Mouse (Mus musculus): ENCODE measurements around the gene Rnf224. TPM values are rescaled to one million over a fixed set of nuclear protein-coding genes. Genes with fewer than 3 reads are reported as not detected.
A peak's percentile ranks its signal among the peaks of the same experiment; 100 is the strongest.

The Rnf224 gene
- total RNA-seq, 2 experiments from 2014 or later, result not detected

DNA sequence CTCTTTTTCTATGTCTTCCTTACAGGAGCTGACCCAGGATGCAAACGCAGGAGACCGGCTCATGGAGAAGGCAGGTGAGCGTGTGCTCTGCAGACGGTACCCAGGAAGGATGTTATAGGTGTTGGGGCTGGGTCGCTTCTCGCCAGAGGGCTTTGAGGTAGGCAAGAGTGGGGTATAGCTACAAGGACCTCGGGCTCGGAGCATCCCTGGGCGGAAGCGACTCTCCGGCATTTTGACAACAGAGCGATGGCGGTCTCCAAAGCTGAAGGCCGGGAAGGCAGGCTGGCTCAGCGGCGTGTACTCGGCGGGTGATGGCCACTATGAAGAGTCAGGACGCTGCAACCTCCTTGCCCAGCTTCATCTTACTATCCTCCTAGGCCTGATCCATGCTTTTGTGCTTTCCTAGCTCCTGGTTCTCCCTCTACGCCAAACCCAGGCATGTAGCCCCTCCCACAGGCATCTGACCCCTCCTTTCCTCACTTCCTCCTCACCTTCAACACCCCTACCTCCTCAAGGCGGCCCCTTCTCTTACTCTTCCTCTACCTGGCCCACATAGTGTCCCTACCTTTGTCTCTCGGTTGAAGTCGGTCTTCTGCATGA lies 23.2 kb downstream of the Rnf224 start:
- TF ChIP-seq CTCF (conservative IDR thresholded peaks at IDR 0.05), result no peak
- no peak overlapping the region for H3K27ac ChIP-seq
- DNase-seq (ENCODE audit: low spot score in 2 of 2), result no peak
- no peak overlapping the region for H3K4me3 ChIP-seq

DNA sequence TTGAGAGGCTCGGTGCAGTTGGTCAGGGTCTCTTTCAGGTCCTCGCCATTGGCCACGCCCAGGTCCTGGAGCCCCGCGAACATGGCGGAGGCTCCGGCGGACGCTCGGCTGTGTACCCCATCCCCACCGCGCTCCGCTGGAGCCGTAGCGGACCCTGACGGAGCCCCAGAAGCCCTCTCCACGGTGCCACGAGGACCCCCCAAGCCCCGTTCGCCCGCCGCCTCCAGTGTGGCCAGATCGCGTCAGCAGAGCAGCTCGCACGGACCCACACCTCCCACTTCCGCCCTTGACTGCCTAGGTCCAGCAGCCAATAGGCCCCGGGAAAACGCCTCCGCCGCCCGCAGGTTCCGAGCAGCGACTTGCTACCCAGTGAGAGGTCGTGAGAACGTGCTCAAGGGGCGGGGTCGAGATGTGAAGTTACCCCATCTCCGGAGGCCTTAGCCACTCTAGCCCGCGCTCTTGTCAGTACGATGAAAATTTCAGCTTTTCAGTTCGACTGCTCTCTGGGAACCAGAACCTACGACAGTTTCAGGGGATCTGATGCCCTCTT lies 25.4 kb downstream of the Rnf224 start, which contains the start of gene Nelfb:
Nelfb (minus strand) TSS at position 369 of the 550 bp plus-strand sequence.
- Histone ChIP-seq H3K4me3 (peak within 1 kb of the TSS; percentile 91), H3K27ac (peak within 1 kb of the TSS; percentile 98)
- DNase-seq (ENCODE audit: low spot score in 2 of 2), result peak; percentile 83 to 84
- no peak for TF ChIP-seq CTCF (conservative IDR thresholded peaks at IDR 0.05)

DNA sequence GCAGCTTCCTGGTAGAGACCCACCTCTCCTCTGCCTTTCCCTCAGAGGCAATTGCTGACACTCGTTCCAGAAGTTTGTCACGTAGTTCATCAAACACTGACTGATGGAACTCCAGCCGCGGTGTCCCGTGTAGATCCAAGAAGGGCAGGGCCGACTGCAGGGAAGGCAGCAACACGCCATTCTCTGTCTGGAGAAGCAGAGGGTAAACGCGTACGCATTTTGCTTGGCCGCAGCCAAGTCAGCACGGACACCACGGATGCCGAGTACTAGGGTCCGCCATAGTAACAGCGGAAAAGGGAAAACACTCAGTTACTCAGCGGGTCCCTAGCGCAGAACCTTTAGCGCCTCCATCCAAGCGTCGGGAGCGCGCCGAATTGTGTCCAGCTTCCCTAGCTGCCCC lies 25.9 kb downstream of the Rnf224 start:
- TF ChIP-seq CTCF (conservative IDR thresholded peaks at IDR 0.05), result no peak
- peak overlapping the region; percentile 98 for H3K27ac ChIP-seq
- H3K4me3 ChIP-seq, result peak overlapping the region; percentile 91
- no peak for DNase-seq (ENCODE audit: low spot score in 2 of 2)

DNA sequence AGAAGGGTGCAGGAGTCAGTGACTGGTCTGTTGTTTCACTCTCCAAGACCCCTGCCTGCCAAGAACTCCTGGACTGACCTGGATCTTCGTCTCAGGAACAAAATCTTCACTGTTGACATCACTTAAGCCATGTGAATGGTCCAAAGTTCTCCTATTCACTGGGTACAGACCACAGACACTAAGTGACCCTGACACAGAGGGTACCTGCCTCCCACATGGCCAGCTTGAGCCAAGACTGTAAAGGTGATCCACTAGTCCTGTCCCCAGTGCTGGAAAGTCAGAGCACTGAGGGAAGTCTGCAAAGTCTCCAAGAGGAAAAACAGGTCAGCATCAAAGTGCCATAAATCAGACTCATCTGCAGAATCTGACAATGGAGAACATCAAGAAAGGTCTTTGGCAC lies 29.0 kb downstream of the Rnf224 start:
- DNase-seq (ENCODE audit: low spot score in 2 of 2), result no peak
- TF ChIP-seq CTCF (conservative IDR thresholded peaks at IDR 0.05), result no peak
- Histone ChIP-seq H3K4me3 (no peak overlapping the region), H3K27ac (no peak overlapping the region)

DNA sequence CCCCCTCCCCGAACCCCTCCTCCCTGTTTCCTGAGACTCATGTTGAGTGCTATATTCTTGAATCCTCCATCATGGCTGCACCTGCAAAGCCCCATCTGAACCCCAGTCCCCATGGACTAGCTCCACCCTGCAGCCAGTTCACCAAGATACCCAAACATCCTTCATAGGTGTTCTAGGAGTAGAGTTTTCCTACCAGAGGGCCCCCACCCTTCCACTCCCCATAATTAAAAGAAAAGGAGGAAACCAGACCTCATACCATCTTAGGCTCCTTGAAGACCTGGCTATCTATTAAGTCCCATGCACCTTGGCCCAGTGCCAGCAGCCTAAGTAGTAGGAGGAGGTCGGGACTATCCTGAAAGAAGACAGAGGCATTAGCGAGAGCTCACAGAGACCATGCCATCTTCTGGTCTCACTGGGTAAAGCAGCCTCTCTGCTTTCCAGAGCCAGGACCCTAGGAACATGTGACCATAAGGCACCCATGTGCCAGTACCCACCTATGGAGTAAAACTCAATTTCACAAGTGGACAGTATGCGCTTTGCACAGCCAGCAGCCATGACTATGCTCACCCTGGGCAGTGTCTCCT lies 32.9 kb downstream of the Rnf224 start:
- DNase-seq (ENCODE audit: low spot score in 2 of 2), result no peak
- no peak overlapping the region for H3K4me3 ChIP-seq
- peak; percentile 57 for TF ChIP-seq CTCF (conservative IDR thresholded peaks at IDR 0.05)
- H3K27ac ChIP-seq, result no peak overlapping the region

DNA sequence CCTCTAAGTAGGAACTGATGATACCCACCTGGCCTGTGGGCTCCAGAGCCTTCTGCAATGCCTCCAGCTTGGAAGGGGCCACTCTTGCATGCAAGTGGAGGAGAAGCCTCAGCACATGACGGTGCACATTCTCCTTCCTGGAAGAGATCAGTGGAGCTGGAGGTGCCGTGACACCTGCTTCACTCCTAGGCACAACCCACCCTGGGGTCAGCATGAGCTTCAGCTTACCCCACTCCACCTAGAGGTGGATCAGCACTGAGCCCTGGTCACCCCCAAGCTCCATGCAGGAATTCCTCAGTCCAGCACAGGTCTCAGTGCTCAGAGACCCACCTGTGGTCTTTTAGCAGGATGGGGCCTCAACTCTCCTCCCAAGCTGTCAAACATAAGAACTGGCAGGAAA lies 36.0 kb downstream of the Rnf224 start:
- no peak for TF ChIP-seq CTCF (conservative IDR thresholded peaks at IDR 0.05)
- Histone ChIP-seq H3K27ac (no peak overlapping the region), H3K4me3 (no peak overlapping the region)
- no peak for DNase-seq (ENCODE audit: low spot score in 2 of 2)

DNA sequence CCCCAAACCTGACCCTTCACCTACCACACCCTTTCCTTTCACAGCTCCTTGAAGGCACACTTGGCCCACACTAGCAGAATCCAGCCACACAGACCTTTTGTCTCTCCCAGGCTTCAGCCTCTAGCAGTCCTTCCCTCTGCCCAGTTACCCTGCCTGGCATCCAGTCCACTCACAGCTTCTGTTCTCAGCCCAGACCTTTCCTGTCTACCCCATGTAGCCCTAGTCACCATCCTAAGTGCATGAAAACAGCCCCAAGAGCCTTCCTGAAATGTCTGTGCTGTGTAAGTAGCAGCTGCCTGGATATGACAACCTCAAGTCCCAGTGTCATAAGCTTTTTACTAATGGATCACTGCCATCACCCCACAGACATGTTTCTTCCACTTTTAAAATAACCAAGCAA lies 38.6 kb downstream of the Rnf224 start:
- no peak for TF ChIP-seq CTCF (conservative IDR thresholded peaks at IDR 0.05)

DNA sequence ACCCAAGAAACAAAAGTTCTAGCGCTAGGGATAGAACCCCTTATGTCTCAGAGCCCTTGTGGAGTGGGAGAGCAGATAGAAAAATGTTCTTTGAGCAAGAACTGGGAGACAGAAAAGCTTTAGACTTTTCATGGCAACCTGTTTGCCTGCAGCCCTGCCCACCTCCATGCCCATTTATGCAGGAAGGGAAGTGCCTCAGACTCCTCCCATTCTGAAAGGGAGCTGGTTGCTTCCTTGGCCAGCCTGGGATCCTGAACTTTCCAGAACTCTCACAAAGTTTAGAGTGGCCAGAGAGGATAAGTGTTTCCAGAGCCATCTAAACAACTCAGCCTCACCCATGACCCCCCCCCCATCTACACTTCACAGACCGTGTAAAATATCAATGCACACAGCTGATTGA lies 39.4 kb downstream of the Rnf224 start:
- H3K27ac ChIP-seq, result peak overlapping the region; percentile 80

More for the DNA sequence above, 38.6 kb downstream of the Rnf224 start:
- Histone ChIP-seq H3K4me3 (no peak overlapping the region), H3K27ac (peak overlapping the region; percentile 39; the same call in 1 of the 2 replicates)
- DNase-seq (ENCODE audit: low spot score in 2 of 2), result no peak

DNA sequence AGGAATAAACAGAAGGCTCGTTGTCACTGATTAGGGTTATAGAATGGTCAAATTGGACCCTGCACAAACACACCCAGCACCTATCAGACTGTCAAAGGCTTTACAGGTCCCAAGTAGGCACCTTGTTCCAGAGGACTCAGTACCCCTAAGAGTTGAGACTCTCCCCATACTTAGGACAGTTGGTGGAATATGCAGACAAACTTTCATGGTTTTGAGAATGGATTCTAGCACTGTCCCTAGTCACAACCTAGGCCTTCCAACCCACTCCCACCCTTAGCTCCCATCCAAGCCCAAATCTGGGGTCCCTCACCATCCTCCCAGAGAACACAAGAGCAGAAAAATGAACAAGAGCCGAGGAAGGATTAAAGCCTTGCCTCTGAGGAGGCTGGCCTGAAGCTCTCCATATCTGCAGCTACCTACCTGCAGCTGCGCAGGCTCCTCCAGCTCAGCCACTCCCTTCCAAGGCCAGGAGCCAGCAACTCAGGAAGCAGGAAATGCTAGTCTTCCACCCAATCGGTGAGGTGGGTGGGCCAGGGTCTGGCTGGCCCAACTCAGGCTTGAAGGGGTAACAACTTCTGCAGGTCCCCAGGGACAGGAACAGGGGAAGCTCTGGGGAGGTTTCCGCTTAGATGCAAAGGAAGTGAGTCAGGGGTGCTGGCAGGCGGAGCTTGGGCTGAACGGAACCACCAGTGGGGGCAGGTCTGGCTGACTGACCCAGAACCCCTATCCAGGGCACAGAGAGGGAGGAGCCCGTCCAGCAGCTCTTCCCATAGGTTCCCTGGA lies 40.2 kb downstream of the Rnf224 start, which contains the start of gene Tor4a:
Tor4a (minus strand) TSS at position 715 of the 783 bp plus-strand sequence.
- Histone ChIP-seq H3K27ac (peak within 1 kb of the TSS; percentile 80), H3K4me3 (peak within 1 kb of the TSS; percentile 35)
- no peak for DNase-seq (ENCODE audit: low spot score in 2 of 2)
- peak; percentile 32; the same call in 1 of the 2 replicates for TF ChIP-seq CTCF (conservative IDR thresholded peaks at IDR 0.05)

More for the DNA sequence above, 39.4 kb downstream of the Rnf224 start:
- no peak for DNase-seq (ENCODE audit: low spot score in 2 of 2)
- H3K4me3 ChIP-seq, result no peak overlapping the region
- TF ChIP-seq CTCF (conservative IDR thresholded peaks at IDR 0.05), result no peak

DNA sequence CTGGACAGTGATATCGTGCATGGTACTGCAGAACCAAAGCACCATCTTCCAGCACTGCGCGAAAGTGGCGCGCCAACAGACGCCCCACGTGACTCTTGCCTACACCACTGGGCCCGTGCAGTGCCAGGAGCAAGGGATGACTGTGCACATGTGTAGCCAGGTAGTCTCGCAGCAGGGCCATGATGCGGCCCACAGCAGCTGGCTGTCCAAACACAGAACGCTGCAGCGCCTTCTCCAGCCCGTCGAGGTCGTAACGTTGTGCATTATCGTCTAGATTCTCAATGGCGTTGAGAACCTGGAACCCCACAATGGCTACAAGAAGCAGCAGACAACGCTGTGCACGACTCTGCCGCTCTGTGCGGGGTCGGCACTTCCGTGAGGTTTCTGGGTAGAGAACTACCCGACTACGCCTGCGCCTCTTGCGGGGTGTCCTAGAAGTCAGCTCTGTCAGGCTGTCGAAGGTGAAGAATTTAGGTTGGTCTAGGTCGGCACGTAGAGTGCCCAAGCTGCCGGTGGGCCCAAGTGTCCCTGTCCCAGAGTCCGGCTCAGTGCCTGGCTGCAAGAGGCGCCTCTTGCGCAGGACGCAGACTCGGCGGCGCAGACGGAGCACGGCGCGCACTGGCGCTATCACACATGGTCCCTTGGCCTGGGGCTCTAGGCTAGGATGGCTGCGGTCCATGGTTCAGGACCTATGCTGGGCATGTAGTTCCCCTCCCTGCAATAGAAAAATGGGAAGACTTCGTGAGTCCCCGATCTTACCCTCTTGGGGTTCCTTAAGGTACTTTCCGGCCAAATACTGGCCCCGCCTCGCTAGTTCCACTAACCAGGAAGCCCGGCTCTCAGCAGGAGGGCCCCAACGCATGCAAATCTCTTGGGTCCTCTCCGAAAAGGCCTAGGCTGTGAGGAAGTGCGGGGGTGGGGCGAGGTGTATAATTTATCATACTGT lies 41.1 kb downstream of the Rnf224 start:
- DNase-seq (ENCODE audit: low spot score in 2 of 2), result no peak
- H3K27ac ChIP-seq, result peak overlapping the region; percentile 80; the same call in 1 of the 2 replicates
- H3K4me3 ChIP-seq, result peak overlapping the region; percentile 35
- TF ChIP-seq CTCF (conservative IDR thresholded peaks at IDR 0.05), result no peak

DNA sequence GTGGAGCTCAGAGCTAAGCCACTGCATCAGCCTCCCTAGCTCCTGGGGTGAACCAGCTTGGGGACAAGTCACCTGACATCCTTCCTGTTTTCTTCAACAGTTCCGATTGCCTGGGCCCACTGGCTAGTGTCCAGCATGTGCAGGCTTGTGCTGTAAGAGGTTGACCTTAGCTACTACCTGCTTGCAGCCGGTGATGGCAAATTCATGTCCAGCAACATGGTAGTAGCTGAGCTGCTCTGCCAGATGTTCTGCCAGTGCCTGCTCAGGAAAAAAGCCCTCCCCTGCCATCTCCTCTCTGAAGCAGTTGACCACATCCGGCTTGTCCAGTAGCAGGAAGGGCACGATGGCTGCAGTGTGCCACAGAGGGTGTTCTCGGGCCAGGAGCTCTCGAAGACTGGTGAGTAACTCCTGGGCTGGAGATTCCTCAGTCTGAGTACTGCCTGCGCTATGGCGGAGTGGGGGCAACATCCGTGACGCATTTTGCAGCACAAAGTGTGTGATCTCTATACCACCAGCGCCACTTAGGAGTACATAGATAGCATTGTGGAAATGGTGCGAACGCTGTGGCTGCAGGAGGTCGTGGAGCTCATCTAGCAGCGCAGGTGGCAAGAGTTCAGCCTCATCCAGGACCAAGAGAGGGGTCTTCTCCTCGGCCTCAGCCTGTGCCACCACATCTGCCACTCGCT lies 42.0 kb downstream of the Rnf224 start:
- Histone ChIP-seq H3K4me3 (no peak overlapping the region), H3K27ac (0 out of 2 replicates have a peak overlapping the region, but pooled peaks have one; percentile 39)
- TF ChIP-seq CTCF (conservative IDR thresholded peaks at IDR 0.05), result no peak
- DNase-seq (ENCODE audit: low spot score in 2 of 2), result no peak

Data from layer of hippocampus, adult 2 months (tissue).